Mouse (Mus musculus): ENCODE results near the gene Tmprss11a.

DNA sequence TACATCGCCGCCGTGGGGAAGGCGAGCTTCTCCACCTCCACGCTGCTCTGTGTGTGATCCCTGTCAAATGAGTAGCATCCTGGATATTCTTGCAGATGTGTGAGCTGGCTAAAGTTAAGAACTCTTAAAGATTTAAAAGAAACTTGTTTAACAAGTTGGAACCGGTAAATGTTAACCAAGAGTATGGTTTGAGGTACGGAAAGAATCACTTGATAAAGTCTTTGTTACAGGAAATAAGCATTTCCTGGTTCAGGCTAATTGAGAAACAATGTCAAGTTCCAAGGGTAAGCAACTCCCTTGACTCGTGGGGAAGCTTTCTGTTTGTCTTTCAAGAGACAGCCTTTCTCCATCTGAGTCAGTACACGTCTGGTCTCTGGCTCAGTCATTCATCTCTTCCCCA is 49.7 kb upstream of the Tmprss11a start, which contains the start of gene Tmprss11g:
- no peak for TF ChIP-seq POLR2A (IDR thresholded peaks at IDR 0.05; ENCODE audit: low read depth, low read length)
- no peak for TF ChIP-seq CTCF (IDR thresholded peaks at IDR 0.05; ENCODE audit: borderline replicate concordance, insufficient read depth, low read length)
